Mouse (Mus musculus) embryonic facial prominence, embryonic 15.5 days (tissue): ENCODE measurements at regions not wholly inside any gene's neighbourhood (a gene's known extent, or its start where the extent isn't known, plus 50 kb on each side); places are given as distances from the start of the nearest gene placed in this dataset.

Source experiments
- ATAC-seq: fragments of 200-750 bp; cut with Nextera tagmentation; 2 replicates; pipeline ENCODE4 v1.8.0; 2017; ENCODE audit warnings: low read depth, moderate TSS enrichment; ENCODE audit not compliant: insufficient number of reproducible peaks, low FRiP score, low TSS enrichment
- H3K27ac ChIP-seq: fragments of 300-500 bp; sonication (generic); replicated peaks from 2 replicates; pipeline ENCODE4 v1.5.1; 2015; ENCODE audit warnings: mild to moderate bottlenecking, inconsistent platforms
- H3K27me3 ChIP-seq: fragments of 300-500 bp; sonication (generic); 2 replicates; pipeline ENCODE4 v1.6.1; 2015; ENCODE audit warnings: inconsistent platforms
- H3K36me3 ChIP-seq: fragments of 300-500 bp; sonication (generic); 2 replicates; pipeline ENCODE4 v1.6.1; 2015; ENCODE audit warnings: mild to moderate bottlenecking, inconsistent platforms
- H3K4me1 ChIP-seq: fragments of 300-500 bp; sonication (generic); 2 replicates; pipeline ENCODE4 v1.6.1; 2015; ENCODE audit warnings: inconsistent platforms
- H3K4me2 ChIP-seq: fragments of 300-500 bp; sonication (generic); replicated peaks from 2 replicates; pipeline ENCODE4 v1.6.1; 2015; ENCODE audit warnings: mild to moderate bottlenecking, inconsistent platforms
- H3K4me3 ChIP-seq: fragments of 300-500 bp; sonication (generic); replicated peaks from 2 replicates; pipeline ENCODE4 v1.5.1; 2015; ENCODE audit warnings: mild to moderate bottlenecking, inconsistent platforms
- H3K9ac ChIP-seq: fragments of 300-500 bp; sonication (generic); 2 replicates; pipeline ENCODE4 v1.6.1; 2015; ENCODE audit warnings: inconsistent platforms
- H3K9me3 ChIP-seq: fragments of 300-500 bp; sonication (generic); replicated peaks from 2 replicates; pipeline ENCODE4 v1.6.1; 2016; ENCODE audit warnings: inconsistent platforms
- WGBS: fragments of 180-500 bp; shearing (Covaris S2); methylation state at CpG from one replicate; pipeline ENCODE4 v1.1.7; 2015; 5-methylcytosine and 5-hydroxymethylcytosine counted together

- no peak overlapping the region for H3K9ac ChIP-seq
- 77% methylated on average over 3 of the region's 3 CpGs for WGBS
- no peak for ATAC-seq
- H3K27ac ChIP-seq, result no peak overlapping the region
- H3K4me2 ChIP-seq, result no peak overlapping the region
- H3K27me3 ChIP-seq, result no peaks in the 10 kb centered on the region
- H3K36me3 ChIP-seq, result no peaks in the 10 kb centered on the region
- peaks cover 7% of the 10 kb centered on the region for H3K4me1 ChIP-seq
- H3K4me3 ChIP-seq, result no peak overlapping the region
- H3K9me3 ChIP-seq, result no peaks in the 10 kb centered on the region
These were observed 159.2 kb upstream of the Zfp706 start for GRCm38 (mm10) chr15:37166744-37167143.

DNA sequence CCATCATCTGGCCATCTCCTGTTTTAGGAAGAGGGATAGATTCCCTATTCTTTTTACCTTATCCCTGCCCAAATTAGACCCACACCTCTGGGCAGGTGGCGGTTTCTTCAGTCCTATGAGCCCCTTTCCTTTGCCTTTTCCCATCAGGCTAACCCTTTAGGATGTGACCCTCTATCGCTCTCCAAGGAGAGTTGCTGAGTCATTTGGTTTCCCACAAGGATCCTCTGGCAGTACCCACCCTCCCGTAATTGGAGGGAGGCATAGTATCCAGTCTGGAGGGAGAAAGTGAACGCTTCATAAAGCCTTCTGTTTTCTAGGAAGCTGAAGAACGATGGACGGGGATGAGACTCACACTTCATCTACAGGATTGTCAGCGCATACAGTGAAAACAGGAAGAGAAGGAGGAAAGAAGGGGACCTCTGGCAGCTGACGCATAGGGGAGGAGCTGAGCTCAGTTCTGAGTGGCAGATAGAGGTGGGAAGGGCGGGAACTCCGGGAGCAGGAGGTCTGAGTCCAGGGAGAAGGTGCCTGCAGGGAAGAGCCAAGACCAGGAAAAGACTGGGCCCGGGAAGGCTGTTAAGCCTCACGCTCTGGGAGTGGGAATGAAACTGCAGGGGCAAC is 158.4 kb upstream of the Zfp706 start:
- no peak overlapping the region for H3K27ac ChIP-seq
- no peaks in the 10 kb centered on the region for H3K9me3 ChIP-seq
- ATAC-seq, result no peak
- 22% methylated on average over 12 of the region's 12 CpGs for WGBS
- H3K4me3 ChIP-seq, result no peak overlapping the region
- no peaks in the 10 kb centered on the region for H3K27me3 ChIP-seq
- H3K9ac ChIP-seq, result no peak overlapping the region
- no peaks in the 10 kb centered on the region for H3K36me3 ChIP-seq
- H3K4me2 ChIP-seq, result peak overlapping the region; percentile 24; the same call in 1 of the 2 replicates
- H3K4me1 ChIP-seq, result peaks cover 7% of the 10 kb centered on the region

DNA sequence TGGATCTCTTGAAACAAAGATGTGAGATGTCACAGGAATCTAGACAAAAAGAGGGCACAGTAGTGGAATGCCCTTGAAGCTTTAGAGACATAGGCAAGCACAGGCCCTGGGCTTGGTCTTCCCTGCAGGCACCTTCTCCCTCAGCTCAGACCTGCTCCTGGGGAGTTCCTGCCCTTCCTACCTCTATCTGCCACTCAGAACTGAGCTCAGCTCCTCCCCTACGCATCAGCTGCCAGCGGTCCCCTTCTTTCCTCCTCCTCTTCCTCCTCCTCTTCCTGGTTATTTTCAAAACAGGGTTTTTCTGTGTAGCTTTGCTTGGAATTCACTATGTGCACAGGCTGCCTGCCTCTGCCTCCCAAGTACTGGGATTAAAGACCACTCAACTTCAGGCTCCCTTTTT is 157.6 kb upstream of the Zfp706 start:
- H3K4me2 ChIP-seq, result no peak overlapping the region
- no peaks in the 10 kb centered on the region for H3K9me3 ChIP-seq
- H3K27me3 ChIP-seq, result no peaks in the 10 kb centered on the region
- 28% methylated on average over 2 of the region's 2 CpGs for WGBS
- ATAC-seq, result no peak
- H3K36me3 ChIP-seq, result no peaks in the 10 kb centered on the region
- no peak overlapping the region for H3K27ac ChIP-seq
- H3K4me3 ChIP-seq, result no peak overlapping the region
- H3K4me1 ChIP-seq, result peaks cover 7% of the 10 kb centered on the region
- no peak overlapping the region for H3K9ac ChIP-seq

DNA sequence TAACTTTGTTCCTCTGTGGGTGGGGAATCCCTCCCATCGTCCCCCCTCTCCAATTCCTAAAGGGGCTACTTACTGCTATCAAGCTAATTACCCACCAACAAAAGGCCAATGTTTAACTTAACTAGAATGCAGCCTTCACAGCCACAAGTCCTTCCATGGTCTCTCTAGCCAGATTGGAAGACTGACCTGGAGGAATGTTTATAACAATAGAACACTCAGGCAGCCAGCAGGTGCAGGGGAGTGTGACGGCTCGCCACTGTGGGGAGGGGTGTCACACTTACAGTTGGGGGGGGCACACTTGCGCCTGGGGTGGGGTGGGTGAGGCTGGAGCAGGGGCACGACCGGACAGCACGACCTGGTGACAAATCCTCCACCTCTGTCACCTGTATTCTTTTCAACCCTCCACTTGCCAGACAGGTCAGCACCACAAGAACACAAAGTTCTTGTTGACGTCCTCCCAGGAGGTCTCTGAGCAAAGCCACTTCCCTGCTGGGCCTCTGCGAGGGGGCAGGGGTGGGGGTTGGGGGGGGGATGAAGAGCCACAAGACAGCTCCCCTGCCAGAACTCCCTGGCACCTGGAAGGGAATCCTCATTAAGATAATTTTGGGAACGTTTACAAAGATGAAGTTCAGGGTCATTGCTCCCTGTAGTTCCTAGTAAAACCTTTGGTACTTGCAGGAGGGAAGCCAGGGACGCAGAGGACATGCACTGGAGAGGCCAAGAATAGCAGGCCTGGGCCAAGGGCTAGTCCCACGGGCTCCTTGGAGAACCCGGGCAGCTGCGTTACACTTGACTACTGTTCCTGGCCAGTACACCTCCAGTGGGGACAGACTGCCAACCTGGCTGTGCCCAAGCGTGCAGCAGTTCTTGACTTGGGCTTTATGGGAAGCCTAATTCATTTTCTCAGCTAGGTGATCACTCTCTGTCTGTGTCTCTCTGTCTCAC is 156.9 kb upstream of the Zfp706 start:
- no peaks in the 10 kb centered on the region for H3K27me3 ChIP-seq
- no peak overlapping the region for H3K9ac ChIP-seq
- H3K4me1 ChIP-seq, result peaks cover 7% of the 10 kb centered on the region
- H3K27ac ChIP-seq, result no peak overlapping the region
- no peaks in the 10 kb centered on the region for H3K36me3 ChIP-seq
- ATAC-seq, result no peak
- H3K4me3 ChIP-seq, result no peak overlapping the region
- WGBS, result 33% methylated on average over 15 of the region's 15 CpGs
- H3K9me3 ChIP-seq, result no peaks in the 10 kb centered on the region
- H3K4me2 ChIP-seq, result no peak overlapping the region

DNA sequence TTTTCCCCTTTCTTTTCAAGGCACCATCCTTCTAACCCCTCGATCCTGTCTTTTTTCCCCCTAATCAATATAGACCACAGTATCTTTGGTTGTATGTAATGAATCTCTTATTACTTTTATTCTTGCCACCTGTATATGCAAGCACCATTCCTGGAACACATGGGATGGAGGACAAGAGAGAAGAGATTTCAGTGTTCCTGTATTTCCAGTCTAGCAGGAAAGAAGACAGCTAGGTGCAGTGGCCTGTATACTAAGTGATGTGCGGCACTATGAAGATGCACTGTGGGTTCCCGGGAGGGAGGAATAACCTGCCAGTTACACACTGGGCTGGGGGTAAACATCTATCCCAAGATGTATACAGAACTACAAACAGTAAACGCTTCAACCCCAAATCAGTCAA is 152.4 kb upstream of the Zfp706 start:
- Histone ChIP-seq H3K4me3 (no peak overlapping the region), H3K9ac (no peak overlapping the region), H3K4me1 (0 out of 2 replicates have a peak, but pooled peaks cover 4% of the 10 kb centered on the region), H3K27ac (peak overlapping the region; percentile 78), H3K9me3 (no peaks in the 10 kb centered on the region), H3K36me3 (no peaks in the 10 kb centered on the region), H3K4me2 (no peak overlapping the region), H3K27me3 (no peaks in the 10 kb centered on the region)
- 57% methylated on average over 4 of the region's 4 CpGs for WGBS
- ATAC-seq, result no peak

GRCm38 (mm10) chr15:37159349-37159748 is 151.8 kb upstream of the Zfp706 start:
- Histone ChIP-seq H3K36me3 (no peaks in the 10 kb centered on the region), H3K27me3 (no peaks in the 10 kb centered on the region), H3K9ac (no peak overlapping the region), H3K4me3 (no peak overlapping the region), H3K4me1 (0 out of 2 replicates have a peak, but pooled peaks cover 4% of the 10 kb centered on the region), H3K9me3 (no peaks in the 10 kb centered on the region), H3K4me2 (no peak overlapping the region), H3K27ac (peak overlapping the region; percentile 78)
- 11% methylated on average over 4 of the region's 4 CpGs for WGBS
- ATAC-seq, result peak; percentile 72

DNA sequence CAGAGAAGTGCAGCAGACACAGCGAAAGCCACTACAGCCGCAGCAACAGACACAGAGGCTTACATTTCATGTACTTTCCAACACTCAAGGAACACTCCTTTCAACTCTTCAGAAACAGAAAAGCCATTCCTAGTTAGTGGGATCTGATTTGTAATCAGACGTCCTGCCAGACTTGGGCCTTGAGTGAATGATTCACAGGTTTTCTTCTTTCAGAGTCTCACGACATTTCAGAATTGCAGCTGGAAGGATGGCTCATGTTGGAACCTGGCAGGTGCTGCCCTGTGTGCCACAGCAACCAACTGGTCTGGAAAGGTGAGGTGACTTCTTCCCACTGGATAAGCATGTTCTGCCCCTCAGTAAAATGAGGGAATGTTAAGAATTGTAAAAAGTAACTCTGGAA is 149.8 kb upstream of the Zfp706 start:
- Histone ChIP-seq H3K9ac (no peak overlapping the region), H3K9me3 (no peaks in the 10 kb centered on the region), H3K36me3 (no peaks in the 10 kb centered on the region), H3K4me3 (no peak overlapping the region), H3K27me3 (no peaks in the 10 kb centered on the region), H3K4me2 (no peak overlapping the region), H3K4me1 (0 out of 2 replicates have a peak, but pooled peaks cover 4% of the 10 kb centered on the region), H3K27ac (no peak overlapping the region)
- ATAC-seq, result no peak
- 44% methylated on average over 4 of the region's 4 CpGs for WGBS

GRCm38 (mm10) chr15:37154934-37155333 is 147.4 kb upstream of the Zfp706 start:
- Histone ChIP-seq H3K9ac (no peak overlapping the region), H3K4me1 (0 out of 2 replicates have a peak, but pooled peaks cover 4% of the 10 kb centered on the region), H3K4me2 (no peak overlapping the region), H3K36me3 (no peaks in the 10 kb centered on the region), H3K9me3 (no peaks in the 10 kb centered on the region), H3K27ac (no peak overlapping the region), H3K4me3 (no peak overlapping the region), H3K27me3 (no peaks in the 10 kb centered on the region)
- WGBS, result 75% methylated on average over 4 of the region's 4 CpGs
- ATAC-seq, result no peak

- no peaks in the 10 kb centered on the region for H3K27me3 ChIP-seq
These were observed 145.6 kb upstream of the Zfp706 start for GRCm38 (mm10) chr15:37153177-37153576.

DNA sequence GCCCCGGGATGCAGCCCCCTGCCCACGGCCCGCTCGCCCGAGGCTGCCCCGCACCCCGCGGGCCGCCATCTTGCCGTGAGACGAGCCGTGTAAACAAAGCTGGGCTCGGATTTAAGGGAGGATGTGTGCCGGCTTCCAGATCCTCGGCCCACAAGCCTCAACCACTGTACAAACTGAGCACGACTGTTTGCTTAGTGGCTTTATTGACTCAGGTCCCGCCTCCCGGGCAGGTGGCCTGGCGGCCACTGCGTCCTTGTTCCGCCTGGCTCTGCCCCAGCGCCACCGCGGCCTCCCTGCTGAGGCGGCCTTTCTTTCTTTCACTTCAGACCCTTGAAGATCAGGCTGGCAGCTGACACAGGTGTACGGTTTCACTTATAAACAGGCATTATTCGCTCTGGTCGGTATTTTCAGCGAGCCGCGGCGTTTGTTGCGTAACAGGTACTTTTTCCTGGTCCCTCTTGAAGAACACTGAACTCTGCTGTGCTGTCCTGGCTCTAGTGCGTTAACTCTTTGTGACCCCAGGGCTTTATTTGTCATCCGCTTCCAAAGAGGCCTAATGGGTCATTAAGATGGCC is 128.1 kb upstream of the Zfp706 start:
- Histone ChIP-seq H3K36me3 (no peaks in the 10 kb centered on the region), H3K27me3 (no peaks in the 10 kb centered on the region), H3K9ac (peak overlapping the region; percentile 59), H3K9me3 (no peaks in the 10 kb centered on the region), H3K4me3 (peak overlapping the region; percentile 51), H3K27ac (peak overlapping the region; percentile 86), H3K4me2 (peak overlapping the region; percentile 67), H3K4me1 (0 out of 2 replicates have a peak, but pooled peaks cover 4% of the 10 kb centered on the region)
- ATAC-seq, result peak; percentile 74; the same call in 1 of the 2 replicates
- whole genome bisulfite sequencing, result 3% methylated on average over 35 of the region's 35 CpGs

More at GRCm38 (mm10) chr15:37153177-37153576, 145.6 kb upstream of the Zfp706 start:
- Histone ChIP-seq H3K9me3 (no peaks in the 10 kb centered on the region), H3K36me3 (no peaks in the 10 kb centered on the region), H3K4me2 (no peak overlapping the region), H3K4me3 (no peak overlapping the region), H3K27ac (no peak overlapping the region), H3K9ac (no peak overlapping the region), H3K4me1 (no peaks in the 10 kb centered on the region)
- no peak for ATAC-seq
- WGBS, result 79% methylated on average over 6 of the region's 6 CpGs
